Mouse (Mus musculus): ENCODE data around the gene Gpr182. TPM values are rescaled to one million over a fixed set of nuclear protein-coding genes. Genes with fewer than 3 reads are reported as not detected.

Gene Gpr182
- polyA plus RNA-seq, 1 experiment from 2014 or later, result 19.0 TPM

DNA sequence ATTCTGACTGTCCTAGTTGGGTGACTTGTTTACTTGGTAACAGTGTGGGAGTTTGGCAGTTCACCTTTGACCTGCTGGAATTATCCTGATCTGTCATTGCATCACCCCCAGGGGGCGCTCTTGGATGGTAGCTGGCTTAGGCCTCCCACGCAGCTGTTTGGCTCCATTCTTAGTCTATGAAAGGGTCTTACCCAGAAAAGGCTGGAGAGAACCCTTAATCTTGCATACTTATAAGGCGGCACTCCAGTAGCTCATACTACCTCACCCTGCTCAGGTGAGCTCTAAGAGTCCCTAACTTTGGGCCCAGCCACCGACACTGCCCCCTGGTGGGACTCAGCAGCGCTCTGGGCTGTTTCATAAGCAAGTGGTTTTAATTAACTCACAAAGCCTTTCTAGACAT lies 6.9 kb downstream of the Gpr182 start:
- Histone ChIP-seq H3K4me2 (ENCODE audit: low read depth, low read length) (no peak overlapping the region), H3K9ac (ENCODE audit: low read length) (no peak overlapping the region), H3K27ac (ENCODE audit: low read length) (no peak overlapping the region), H3K9me3 (replicated peaks; ENCODE audit: control insufficient read depth, low read length) (no peaks in the 10 kb centered on the region), H3K27me3 (ENCODE audit: control insufficient read depth, insufficient read depth, low read length) (no peaks in the 10 kb centered on the region), H3K4me3 (ENCODE audit: low read length) (no peak overlapping the region), H3K4me1 (ENCODE audit: control insufficient read depth, insufficient read depth, low read length) (peaks cover 5% of the 10 kb centered on the region), H3K36me3 (ENCODE audit: control insufficient read depth, insufficient read depth) (peaks cover 35% of the 10 kb centered on the region)
- 63% methylated on average over 5 of the region's 5 CpGs for WGBS
- ATAC-seq (replicated peaks; ENCODE audit: extremely low read depth, insufficient read depth, low FRiP score), result no peak

DNA sequence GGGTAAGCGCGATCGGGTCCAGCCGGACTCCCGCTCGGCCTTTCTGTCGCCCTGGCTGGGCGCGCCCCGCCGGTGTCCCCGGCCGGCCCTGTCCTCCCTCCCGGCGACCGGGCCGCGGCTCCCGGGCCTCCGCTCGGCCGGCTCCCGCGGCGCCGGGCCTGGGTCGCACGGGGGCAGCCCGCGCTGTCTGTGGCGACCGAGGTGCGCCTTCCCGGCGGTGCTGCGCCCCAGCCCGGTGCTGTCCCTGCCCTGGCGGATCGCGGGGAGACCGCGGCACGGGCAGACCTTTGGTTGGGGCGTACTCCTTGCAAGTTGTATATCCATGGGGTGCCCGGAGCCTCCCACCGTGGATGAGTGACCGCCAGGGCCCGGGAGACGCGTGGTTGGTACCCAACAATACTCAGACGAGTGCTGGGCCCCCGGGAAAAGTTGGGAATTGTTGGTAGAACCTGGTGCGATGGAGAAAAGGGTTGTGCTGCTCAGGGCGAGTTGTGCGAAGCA lies 11.8 kb downstream of the Gpr182 start:
- peak overlapping the region; percentile 92 for H3K9ac ChIP-seq (ENCODE audit: low read length)
- H3K27me3 ChIP-seq (ENCODE audit: control insufficient read depth, insufficient read depth, low read length), result no peaks in the 10 kb centered on the region
- H3K27ac ChIP-seq (ENCODE audit: low read length), result peak overlapping the region; percentile 73
- peaks cover 32% of the 10 kb centered on the region for H3K36me3 ChIP-seq (ENCODE audit: control insufficient read depth, insufficient read depth)
- ATAC-seq (replicated peaks; ENCODE audit: extremely low read depth, insufficient read depth, low FRiP score), result peak; percentile 53
- peak overlapping the region; percentile 85 for H3K4me3 ChIP-seq (ENCODE audit: low read length)
- H3K4me2 ChIP-seq (ENCODE audit: low read depth, low read length), result peak overlapping the region; percentile 79
- H3K4me1 ChIP-seq (ENCODE audit: control insufficient read depth, insufficient read depth, low read length), result peaks cover 7% of the 10 kb centered on the region
- under 1% methylated on average over 44 of the region's 55 CpGs for WGBS
- no peaks in the 10 kb centered on the region for H3K9me3 ChIP-seq (replicated peaks; ENCODE audit: control insufficient read depth, low read length)

DNA sequence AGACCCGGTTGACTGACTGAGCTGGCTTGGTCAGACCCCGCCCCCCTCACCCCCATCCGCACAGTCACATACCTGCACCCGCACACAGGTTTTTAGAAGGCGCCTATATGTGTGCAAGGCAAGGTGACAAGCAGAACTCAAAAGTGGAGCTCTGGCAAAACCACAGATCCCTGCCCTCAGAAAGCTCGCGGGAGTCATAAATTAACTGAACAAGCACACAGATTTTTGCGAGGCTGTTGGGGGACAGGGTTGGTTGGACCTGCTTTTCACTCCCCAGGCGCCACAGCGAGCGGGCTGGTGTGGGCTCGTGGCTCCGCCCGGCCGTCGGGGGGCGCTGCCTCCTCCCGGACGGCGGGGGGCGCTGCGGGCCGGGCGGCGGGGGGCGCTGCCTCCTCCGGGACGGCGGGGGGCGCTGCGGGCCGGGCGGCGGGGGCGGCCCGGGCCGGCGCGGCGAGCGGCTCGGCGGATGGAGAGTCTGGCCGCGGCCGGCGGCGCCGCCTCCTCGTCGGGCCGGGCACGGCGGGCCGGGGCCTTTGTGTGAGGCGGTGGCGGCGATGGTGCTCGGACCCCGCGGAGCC lies 12.4 kb downstream of the Gpr182 start, which contains the start of gene Zbtb39:
TSS of gene Zbtb39 (plus strand) at position 456 of the 578 bp plus-strand sequence.
- H3K9ac ChIP-seq (ENCODE audit: low read length), result peak within 1 kb of the TSS; percentile 92
- H3K4me2 ChIP-seq (ENCODE audit: low read depth, low read length), result peak within 1 kb of the TSS; percentile 79
- H3K4me1 ChIP-seq (ENCODE audit: control insufficient read depth, insufficient read depth, low read length), result peaks cover 7% of the 10 kb centered on the region
- under 1% methylated on average over 39 of the region's 61 CpGs for WGBS
- peaks cover 27% of the 10 kb centered on the region for H3K36me3 ChIP-seq (ENCODE audit: control insufficient read depth, insufficient read depth)
- H3K9me3 ChIP-seq (replicated peaks; ENCODE audit: control insufficient read depth, low read length), result no peaks in the 10 kb centered on the region
- no peaks in the 10 kb centered on the region for H3K27me3 ChIP-seq (ENCODE audit: control insufficient read depth, insufficient read depth, low read length)
- peak; percentile 84 for ATAC-seq (replicated peaks; ENCODE audit: extremely low read depth, insufficient read depth, low FRiP score)
- peak within 1 kb of the TSS; percentile 85 for H3K4me3 ChIP-seq (ENCODE audit: low read length)
- peak within 1 kb of the TSS; percentile 73 for H3K27ac ChIP-seq (ENCODE audit: low read length)

DNA sequence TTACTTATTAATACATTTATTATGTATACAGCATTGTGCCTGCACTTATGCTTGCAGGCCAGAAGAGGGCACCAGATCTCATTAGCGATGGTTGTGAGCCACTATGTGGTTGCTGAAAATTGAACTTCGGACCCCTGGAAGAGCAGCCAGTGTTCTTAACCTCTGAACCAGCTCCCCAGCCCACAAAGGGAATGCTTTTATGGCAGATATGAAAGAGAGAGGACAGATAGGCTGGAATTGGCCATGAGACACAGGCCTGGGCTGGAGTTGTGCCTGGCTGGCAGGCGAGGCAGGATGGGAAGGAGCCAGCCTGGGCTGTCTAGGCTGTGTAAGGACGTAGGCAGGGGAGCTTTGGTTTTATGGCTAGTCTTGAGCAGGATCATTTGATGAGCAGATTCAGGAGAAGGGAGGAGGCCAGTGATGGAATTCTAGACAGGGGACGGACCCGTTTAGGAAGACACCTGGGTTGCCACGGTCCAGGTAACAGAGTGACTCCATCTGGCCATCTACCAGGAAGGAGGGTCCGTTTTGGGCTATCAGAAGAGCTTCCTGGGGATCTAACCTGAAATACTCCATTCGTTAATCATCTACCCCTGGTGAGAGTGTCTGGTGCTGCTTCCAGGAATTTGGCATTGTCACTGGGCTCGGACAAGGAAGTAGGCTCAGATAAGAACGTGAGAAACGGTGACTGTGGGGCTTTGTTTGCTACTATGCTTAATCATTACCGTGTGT lies 13.2 kb downstream of the Gpr182 start:
- Histone ChIP-seq H3K27ac (ENCODE audit: low read length) (no peak overlapping the region), H3K9ac (ENCODE audit: low read length) (no peak overlapping the region; the same call in 1 of the 2 replicates), H3K27me3 (ENCODE audit: control insufficient read depth, insufficient read depth, low read length) (no peaks in the 10 kb centered on the region), H3K4me1 (ENCODE audit: control insufficient read depth, insufficient read depth, low read length) (peaks cover 7% of the 10 kb centered on the region), H3K9me3 (replicated peaks; ENCODE audit: control insufficient read depth, low read length) (no peaks in the 10 kb centered on the region), H3K4me2 (ENCODE audit: low read depth, low read length) (peak overlapping the region; percentile 64), H3K4me3 (ENCODE audit: low read length) (no peak overlapping the region), H3K36me3 (ENCODE audit: control insufficient read depth, insufficient read depth) (peaks cover 18% of the 10 kb centered on the region)
- no peak for ATAC-seq (replicated peaks; ENCODE audit: extremely low read depth, insufficient read depth, low FRiP score)
- WGBS, result 35% methylated on average over 13 of the region's 13 CpGs

DNA sequence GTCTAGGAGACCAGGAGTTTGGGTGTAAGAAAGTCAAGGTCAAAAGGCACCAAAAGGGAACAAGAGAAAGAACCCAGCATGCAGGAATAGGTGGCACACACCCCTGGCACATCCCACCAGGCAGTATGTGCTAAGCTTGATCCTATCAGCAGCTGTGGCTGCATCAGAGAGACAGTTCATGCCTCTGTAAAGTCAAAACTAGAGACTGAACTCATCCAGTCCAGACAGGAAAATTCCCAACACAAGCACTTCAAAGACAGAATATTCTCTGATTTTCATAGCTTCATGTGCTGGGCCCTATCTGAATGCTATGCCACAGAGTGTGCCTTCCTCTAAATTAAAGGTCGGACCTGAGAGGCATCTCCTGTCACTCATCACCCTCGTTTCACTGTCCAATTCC lies 14.0 kb downstream of the Gpr182 start:
- no peak overlapping the region for H3K9ac ChIP-seq (ENCODE audit: low read length)
- H3K27me3 ChIP-seq (ENCODE audit: control insufficient read depth, insufficient read depth, low read length), result no peaks in the 10 kb centered on the region
- H3K4me3 ChIP-seq (ENCODE audit: low read length), result no peak overlapping the region
- WGBS, result 15% methylated on average over 2 of the region's 2 CpGs
- H3K9me3 ChIP-seq (replicated peaks; ENCODE audit: control insufficient read depth, low read length), result no peaks in the 10 kb centered on the region
- peaks cover 7% of the 10 kb centered on the region for H3K4me1 ChIP-seq (ENCODE audit: control insufficient read depth, insufficient read depth, low read length)
- no peak for ATAC-seq (replicated peaks; ENCODE audit: extremely low read depth, insufficient read depth, low FRiP score)
- no peak overlapping the region for H3K4me2 ChIP-seq (ENCODE audit: low read depth, low read length)
- no peak overlapping the region for H3K27ac ChIP-seq (ENCODE audit: low read length)
- H3K36me3 ChIP-seq (ENCODE audit: control insufficient read depth, insufficient read depth), result peaks cover 10% of the 10 kb centered on the region; the same call in 1 of the 2 replicates

DNA sequence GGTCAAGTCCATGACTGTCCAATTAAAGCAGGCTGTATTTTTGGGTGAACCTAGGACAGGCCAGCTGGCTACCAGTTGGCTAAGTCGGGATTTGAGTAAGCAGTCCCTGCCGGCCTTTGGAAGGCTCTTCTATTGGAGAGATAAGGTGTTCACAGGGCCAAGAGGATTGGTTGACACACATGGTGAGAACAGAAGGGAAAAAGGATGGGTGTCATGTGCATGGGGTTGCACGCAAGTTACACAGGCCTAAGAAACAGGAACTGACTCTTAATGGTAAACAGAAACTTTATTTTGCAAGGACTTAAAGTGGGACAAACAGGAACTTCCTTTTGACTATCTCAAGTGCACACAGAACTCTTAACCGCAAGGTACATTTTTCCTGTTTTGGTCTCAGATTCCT lies 14.6 kb downstream of the Gpr182 start:
- H3K9me3 ChIP-seq (replicated peaks; ENCODE audit: control insufficient read depth, low read length), result no peaks in the 10 kb centered on the region
- no peak overlapping the region for H3K4me2 ChIP-seq (ENCODE audit: low read depth, low read length)
- H3K4me3 ChIP-seq (ENCODE audit: low read length), result no peak overlapping the region
- H3K4me1 ChIP-seq (ENCODE audit: control insufficient read depth, insufficient read depth, low read length), result peaks cover 7% of the 10 kb centered on the region
- no peak for ATAC-seq (replicated peaks; ENCODE audit: extremely low read depth, insufficient read depth, low FRiP score)
- no peak overlapping the region for H3K9ac ChIP-seq (ENCODE audit: low read length)
- WGBS, result 48% methylated on average over 4 of the region's 4 CpGs
- H3K27ac ChIP-seq (ENCODE audit: low read length), result no peak overlapping the region
- H3K27me3 ChIP-seq (ENCODE audit: control insufficient read depth, insufficient read depth, low read length), result no peaks in the 10 kb centered on the region
- peaks cover 6% of the 10 kb centered on the region; the same call in 1 of the 2 replicates for H3K36me3 ChIP-seq (ENCODE audit: control insufficient read depth, insufficient read depth)

DNA sequence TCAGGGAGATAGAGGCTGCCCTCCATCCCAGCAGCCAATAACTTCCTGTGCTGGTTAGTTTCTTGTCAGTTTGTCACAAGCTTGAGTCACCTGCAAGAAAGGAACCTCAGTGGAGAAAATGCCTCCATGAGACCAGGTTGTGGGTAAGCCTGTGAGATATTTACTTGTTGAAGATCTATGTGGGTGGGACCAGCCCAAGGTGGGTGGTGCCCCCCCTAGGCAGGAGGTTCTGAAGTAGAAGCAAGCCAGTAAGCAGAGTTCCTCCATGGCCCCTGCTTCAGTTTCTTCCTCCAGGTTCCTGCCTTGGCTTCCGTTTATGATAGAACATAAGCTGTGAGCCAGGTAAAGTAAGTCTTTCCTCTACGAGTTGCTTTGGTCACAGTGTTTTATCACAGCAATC lies 15.3 kb downstream of the Gpr182 start:
- no peak for ATAC-seq (replicated peaks; ENCODE audit: extremely low read depth, insufficient read depth, low FRiP score)
- Histone ChIP-seq H3K9ac (ENCODE audit: low read length) (no peak overlapping the region), H3K4me2 (ENCODE audit: low read depth, low read length) (no peak overlapping the region), H3K36me3 (ENCODE audit: control insufficient read depth, insufficient read depth) (no peaks in the 10 kb centered on the region), H3K9me3 (replicated peaks; ENCODE audit: control insufficient read depth, low read length) (no peaks in the 10 kb centered on the region), H3K4me3 (ENCODE audit: low read length) (no peak overlapping the region), H3K27me3 (ENCODE audit: control insufficient read depth, insufficient read depth, low read length) (no peaks in the 10 kb centered on the region), H3K27ac (ENCODE audit: low read length) (no peak overlapping the region), H3K4me1 (ENCODE audit: control insufficient read depth, insufficient read depth, low read length) (peaks cover 7% of the 10 kb centered on the region)
- WGBS, result 66% methylated on average over 2 of the region's 2 CpGs

DNA sequence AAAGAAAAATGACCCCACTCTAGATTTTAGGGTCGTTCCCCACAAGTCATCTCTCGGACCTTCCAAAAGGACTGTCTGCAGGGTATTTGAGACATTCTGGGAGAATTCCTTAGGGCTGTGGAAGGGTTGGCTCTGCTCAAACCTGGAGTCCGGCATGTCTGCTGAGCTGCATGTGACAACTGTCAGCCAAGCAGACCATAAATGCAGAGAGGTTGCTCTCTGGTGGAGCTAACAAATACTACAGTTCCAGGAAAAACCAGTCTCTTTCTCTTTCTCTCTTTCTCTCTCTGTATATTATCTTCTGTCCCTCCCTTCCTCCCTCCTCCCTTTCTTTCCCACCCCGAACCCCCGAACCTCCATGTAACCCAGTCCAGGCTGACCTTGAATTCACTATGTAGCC lies 17.1 kb downstream of the Gpr182 start:
- Histone ChIP-seq H3K9me3 (replicated peaks; ENCODE audit: control insufficient read depth, low read length) (no peaks in the 10 kb centered on the region), H3K36me3 (ENCODE audit: control insufficient read depth, insufficient read depth) (no peaks in the 10 kb centered on the region), H3K27me3 (ENCODE audit: control insufficient read depth, insufficient read depth, low read length) (no peaks in the 10 kb centered on the region), H3K27ac (ENCODE audit: low read length) (no peak overlapping the region), H3K9ac (ENCODE audit: low read length) (no peak overlapping the region), H3K4me3 (ENCODE audit: low read length) (no peak overlapping the region), H3K4me1 (ENCODE audit: control insufficient read depth, insufficient read depth, low read length) (0 out of 2 replicates have a peak, but pooled peaks cover 2% of the 10 kb centered on the region), H3K4me2 (ENCODE audit: low read depth, low read length) (no peak overlapping the region)
- 25% methylated on average over 5 of the region's 5 CpGs for WGBS
- no peak for ATAC-seq (replicated peaks; ENCODE audit: extremely low read depth, insufficient read depth, low FRiP score)

DNA sequence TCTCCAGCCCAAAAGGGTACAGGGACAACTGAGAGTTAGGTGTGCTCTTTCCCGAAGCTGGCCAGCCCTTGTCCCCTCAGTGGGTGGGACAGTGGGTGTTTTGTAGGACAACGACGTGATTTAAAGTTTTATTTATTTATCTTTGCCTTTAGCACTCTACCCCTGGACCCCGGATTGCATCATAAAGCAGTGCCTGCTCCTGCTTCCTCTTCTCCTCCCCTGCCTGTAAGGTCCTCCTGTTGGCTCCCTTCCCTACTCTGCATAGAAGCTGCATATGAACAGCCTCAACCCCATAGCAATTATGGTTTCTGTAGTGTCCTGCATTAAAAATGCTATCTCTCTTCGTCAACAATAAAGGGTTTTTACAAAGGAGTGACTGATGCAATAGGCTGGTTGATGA lies 20.1 kb downstream of the Gpr182 start:
- ATAC-seq (replicated peaks; ENCODE audit: extremely low read depth, insufficient read depth, low FRiP score), result no peak
- WGBS, result 39% methylated on average over 5 of the region's 5 CpGs
- no peak overlapping the region for H3K9ac ChIP-seq (ENCODE audit: low read length)

More for the DNA sequence above, 20.1 kb downstream of the Gpr182 start:
- Histone ChIP-seq H3K27me3 (ENCODE audit: control insufficient read depth, insufficient read depth, low read length) (peaks cover 6% of the 10 kb centered on the region; the same call in 1 of the 2 replicates), H3K9me3 (replicated peaks; ENCODE audit: control insufficient read depth, low read length) (no peaks in the 10 kb centered on the region), H3K36me3 (ENCODE audit: control insufficient read depth, insufficient read depth) (no peaks in the 10 kb centered on the region), H3K27ac (ENCODE audit: low read length) (no peak overlapping the region), H3K4me3 (ENCODE audit: low read length) (no peak overlapping the region), H3K4me2 (ENCODE audit: low read depth, low read length) (no peak overlapping the region), H3K4me1 (ENCODE audit: control insufficient read depth, insufficient read depth, low read length) (no peaks in the 10 kb centered on the region)

Measured in heart, embryonic 16.5 days (tissue).